Mouse (Mus musculus): Measurements from ENCODE around the gene Ugt1a2.
A peak's percentile ranks its signal among the peaks of the same experiment; 100 is the strongest.
"Not testable (repeated sequence)": the region's sequence is repeated elsewhere in the genome, so short reads cannot be mapped to it uniquely, and the experiment has no call there.

Gene Ugt1a2

DNA sequence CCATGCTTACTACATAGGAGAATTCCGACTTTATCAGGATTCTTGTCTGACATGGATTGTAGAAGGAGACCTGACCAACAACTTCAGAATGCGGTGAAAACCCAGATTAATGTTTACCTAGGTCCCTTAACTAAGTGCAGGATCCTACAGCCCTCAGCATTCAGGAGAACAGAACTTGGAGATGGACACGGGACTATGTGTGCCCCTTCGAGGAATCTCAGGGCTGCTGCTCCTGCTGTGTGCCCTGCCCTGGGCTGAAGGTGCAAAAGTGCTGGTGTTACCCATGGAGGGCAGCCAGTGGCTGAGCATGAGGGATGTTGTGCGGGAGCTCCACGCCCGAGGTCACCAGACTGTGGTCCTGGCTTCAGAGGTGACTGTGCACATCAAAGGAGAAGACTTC lies at the start of gene Ugt1a2:
Ugt1a2 (plus strand) TSS at position 146 of the 400 bp plus-strand sequence.
- DNase-seq, result peak in 1 of 2 experiments; percentile 33

DNA sequence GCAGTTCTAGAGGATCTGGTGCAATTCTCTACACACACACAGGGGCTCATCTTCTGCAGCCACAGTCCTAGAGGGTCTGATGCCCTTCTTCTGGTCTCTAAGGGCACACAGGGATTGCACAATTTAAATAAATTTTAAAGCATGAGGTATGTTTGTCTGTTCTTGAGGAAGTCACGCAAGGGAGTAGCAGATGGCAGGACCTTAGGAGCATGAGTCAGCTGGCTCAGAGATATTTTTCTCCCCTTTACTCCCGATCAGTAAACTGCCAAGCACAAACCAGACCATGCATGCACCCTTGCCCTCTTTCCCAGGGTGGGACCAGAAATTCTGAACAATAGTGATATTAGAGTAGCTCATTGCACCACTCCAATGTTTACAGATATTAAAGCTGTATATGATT lies 42.0 kb upstream of the Ugt1a2 start:
- no peak for DNase-seq

DNA sequence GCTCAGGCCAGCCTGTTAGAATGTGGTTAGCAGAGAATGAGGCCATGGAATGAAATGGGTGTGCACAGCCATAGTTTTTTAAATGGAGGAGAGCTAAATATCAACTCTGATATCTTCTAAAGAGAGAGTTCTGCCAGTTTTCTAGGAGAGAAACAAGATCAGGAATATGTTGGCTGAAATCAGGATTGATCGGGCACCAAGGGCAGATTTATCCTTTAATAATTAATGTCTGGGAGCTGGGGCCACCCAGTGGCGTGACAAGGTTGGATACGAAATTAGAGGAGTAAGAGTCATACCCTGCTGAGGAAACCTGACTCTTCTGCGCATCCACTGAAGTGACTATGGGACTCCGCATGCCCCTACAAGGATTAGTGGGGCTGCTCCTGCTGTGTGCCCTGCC lies 34.7 kb upstream of the Ugt1a2 start, which contains the start of gene Ugt1a5:
Ugt1a5 (plus strand) TSS at position 302 of the 400 bp plus-strand sequence.
- no peak for DNase-seq

DNA sequence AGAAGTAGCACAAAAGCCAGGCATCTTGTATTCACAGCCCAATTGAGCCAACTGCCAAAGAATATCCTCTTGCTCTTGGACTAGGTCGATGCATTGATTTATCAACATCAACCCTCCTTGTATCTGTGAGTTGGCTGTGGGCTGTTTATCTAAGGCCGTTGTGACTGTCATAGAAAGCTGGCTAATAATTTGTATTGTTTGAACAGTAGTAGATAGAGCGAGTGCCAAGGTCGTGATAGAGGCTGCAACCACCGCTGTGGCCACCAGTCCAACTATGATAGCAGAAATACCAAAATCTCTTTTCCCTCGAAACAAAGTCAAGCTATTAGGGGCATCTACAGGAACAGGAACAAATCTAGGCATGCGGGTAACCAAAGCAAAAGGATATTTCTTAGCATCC lies 28.2 kb upstream of the Ugt1a2 start:
- not testable (repeated sequence) for DNase-seq

DNA sequence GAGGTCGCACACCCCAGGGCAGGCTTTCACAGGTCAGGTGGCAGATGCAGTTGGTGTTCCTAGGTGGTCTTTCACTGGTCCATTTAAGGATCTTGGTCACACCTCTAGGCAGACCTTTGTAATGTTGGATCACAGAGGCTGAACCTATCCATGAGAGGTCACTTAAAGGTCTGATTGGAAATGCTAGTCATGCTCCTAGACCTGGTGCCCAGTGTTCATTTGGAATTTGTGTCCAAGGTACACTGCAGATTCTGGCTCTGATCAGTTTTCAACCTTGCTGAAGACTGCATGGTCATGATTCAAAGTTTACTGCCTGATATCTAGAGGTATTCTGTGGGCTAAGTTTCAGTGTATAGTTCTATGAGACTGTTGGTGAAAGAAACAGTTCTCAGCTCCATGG lies 20.7 kb upstream of the Ugt1a2 start:
- DNase-seq, result no peak

DNA sequence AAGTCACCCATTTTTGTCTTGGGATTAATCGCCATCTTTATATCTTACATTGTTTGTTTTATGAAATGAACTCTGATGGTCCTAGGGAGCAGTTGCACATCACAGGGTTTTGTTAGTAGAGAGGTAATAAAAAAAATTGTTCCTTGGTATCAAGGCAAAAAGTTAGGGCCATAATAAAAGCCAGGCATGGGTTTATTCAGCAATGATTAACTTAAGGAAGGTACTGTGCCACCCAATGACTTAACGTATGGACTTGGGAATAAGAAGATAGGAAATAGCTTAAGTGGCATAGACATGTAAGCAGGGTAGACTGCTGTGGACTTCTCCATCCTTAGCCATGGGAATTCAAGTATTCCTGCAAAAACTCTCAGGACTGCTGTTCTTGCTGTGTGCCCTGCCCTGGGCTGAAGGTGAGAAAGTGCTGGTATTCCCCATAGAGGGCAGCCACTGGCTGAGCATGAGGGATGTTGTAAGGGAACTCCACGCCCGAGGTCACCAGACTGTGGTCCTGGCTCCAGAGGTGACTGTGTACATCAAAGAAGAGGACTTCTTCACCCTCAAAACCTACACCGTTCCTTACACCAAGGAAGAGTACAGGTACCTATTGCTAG lies 14.0 kb upstream of the Ugt1a2 start:
- no peak for DNase-seq

DNA sequence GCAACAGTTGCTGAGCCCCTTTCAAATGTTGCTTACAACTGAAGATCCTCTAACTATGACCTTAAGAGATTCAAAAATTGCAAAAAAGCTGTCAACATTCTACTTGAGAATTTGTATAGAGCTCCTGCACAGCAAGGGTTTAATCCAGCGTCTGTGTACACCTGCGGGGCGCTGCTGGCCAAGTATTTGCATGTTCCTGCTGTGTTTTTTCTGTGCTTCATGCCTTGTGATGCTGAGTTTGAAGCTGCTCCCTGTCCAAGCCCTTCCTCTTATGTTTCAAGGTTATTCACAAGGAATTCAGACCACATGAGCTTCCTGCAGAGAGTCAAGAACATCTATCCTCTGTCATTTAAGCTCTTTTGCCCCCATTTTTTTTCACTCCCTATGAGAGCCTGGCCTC lies 8.3 kb upstream of the Ugt1a2 start:
- DNase-seq, result no peak

DNA sequence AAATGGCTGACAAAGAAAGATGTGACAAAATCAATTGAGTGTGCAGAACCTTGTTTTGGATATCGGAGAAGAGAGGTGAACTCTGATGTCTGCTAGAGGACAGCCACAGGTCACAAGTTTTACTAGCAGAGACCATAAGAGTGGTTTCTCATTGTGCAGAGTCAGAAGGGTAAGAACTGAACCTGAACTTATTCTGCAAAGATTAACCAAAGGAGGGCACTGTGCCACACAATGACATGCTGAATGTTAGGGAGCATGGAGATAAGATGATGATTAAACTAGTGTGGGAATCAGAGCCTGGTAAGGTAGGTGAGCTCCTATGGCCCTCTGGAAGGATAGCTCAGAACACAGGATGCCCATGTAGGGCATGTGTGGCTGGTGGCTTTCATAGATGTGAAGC lies 4.7 kb upstream of the Ugt1a2 start:
- peak in 1 of 2 experiments; percentile 47 for DNase-seq

DNA sequence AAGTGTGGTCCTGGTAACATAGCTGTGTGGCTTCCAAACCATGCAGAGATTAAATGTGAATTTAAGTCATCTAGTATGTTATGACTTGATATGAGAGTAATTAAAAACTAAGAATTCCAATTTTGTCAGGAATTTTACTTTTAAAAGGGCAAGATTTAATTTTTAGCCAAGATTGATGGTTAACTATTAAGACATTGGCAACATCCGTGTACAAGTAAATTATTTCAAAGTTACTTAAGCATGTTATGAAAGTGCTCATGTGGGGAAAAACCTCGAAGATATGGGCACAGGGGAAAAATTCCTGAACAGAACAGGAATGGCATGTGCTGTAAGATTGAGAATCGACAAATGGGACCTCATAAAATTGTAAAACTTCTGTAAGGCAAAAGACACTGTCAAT lies 3.0 kb upstream of the Ugt1a2 start:
- DNase-seq, result no peak

DNA sequence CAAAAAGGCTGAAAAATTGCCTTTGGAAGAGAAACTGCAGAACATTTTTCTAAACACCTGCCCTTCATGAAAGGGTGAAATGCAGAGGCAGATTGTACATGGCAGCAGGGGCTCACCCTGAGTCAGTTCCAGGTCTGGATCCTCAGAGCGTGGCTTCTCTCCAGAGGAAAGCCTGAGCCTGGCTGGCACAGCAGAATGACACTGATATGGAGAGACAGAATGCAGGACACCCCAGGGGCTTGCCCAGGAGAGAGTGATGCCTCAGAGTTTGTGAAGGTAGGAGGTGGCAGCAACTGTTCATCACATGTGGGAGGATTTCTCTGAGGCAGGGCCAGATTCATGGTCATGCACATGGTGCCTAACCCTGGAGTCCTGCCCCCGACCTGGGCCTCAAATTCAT lies 405 bp upstream of the Ugt1a2 start:
- no peak for DNase-seq

DNA sequence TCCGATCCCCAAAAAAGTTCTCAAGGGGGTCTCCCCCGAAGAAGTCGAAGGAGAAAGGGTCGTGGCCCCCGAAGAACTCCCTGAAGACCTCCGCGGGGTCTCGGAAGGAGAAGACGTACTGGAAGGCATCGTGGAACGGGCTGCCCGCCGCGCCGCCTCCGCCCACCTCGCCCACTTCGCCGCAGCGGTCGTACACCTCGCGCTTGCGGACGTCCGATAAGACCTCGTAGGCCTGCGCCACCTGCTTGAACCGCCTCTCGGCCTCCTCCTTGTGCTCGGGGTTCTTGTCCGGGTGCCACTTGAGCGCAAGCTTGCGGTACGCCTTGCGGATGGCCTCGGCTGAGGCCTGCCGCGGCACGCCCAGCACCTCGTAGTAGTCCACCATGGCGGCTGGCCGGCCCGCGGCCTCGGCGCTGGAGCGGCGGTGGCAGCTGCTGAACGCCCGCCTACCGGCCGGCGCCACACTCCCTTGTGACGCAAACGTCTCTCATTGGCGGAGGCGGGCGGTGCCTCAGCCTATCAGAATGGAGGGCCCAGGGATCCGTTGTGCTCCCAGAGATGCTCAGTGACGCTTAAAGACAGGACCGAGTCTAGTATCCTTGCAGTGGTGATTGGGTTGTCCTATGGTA lies 5.0 kb downstream of the Ugt1a2 start, which contains the start of gene Dnajb3:
Dnajb3 (minus strand) TSS at position 489 of the 629 bp plus-strand sequence.
- peak; percentile 82 to 89 for DNase-seq

DNA sequence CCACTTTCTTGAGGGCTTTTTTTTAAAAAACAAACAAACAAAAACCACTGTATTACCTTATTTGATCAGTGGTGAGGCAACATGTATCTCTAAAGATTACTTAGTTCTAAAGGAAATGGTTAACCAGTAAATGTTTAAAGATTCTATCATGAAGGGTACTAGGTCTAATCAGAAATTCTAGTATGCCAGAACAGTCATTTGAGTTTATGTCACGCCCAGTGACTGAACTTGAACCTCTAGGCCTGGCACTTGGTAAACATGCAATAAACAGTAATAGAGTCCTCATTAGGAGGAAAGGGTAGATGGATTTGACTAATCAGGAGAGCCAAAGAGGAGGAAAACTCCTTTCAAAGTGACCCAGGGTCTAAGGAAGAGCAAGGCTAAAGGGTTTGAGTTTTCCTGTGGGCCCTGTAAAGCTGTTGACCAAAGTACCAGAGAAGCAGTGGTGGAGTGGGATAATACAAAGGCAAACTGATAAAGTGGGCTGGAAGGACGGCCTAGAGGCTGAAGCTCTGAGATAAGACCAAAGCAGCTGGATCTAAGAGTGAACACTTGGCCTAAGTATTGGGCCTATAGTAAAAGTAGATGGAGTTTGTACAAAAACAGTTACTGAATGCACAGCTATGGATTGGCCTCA lies 6.6 kb downstream of the Ugt1a2 start:
- DNase-seq, result no peak

DNA sequence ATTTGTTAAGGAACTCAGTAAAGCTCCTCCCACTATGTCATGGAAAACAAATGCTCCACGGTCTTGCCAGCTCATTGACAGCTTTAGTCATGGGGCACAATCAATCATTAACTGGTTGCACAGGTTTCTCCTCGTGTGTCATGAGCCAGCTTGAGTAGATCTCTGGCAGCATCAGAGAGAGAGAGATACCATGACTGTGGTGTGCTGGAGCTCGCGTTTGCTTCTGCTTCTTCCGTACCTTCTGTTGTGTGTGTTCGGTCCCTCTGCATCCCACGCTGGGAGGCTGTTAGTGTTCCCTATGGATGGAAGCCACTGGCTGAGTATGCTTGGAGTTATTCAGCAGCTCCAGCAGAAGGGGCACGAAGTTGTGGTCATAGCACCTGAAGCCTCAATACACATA lies 11.4 kb downstream of the Ugt1a2 start, which contains the start of gene Ugt1a1:
Ugt1a1 (plus strand) TSS at position 148 of the 400 bp plus-strand sequence.
- no peak for DNase-seq

DNA sequence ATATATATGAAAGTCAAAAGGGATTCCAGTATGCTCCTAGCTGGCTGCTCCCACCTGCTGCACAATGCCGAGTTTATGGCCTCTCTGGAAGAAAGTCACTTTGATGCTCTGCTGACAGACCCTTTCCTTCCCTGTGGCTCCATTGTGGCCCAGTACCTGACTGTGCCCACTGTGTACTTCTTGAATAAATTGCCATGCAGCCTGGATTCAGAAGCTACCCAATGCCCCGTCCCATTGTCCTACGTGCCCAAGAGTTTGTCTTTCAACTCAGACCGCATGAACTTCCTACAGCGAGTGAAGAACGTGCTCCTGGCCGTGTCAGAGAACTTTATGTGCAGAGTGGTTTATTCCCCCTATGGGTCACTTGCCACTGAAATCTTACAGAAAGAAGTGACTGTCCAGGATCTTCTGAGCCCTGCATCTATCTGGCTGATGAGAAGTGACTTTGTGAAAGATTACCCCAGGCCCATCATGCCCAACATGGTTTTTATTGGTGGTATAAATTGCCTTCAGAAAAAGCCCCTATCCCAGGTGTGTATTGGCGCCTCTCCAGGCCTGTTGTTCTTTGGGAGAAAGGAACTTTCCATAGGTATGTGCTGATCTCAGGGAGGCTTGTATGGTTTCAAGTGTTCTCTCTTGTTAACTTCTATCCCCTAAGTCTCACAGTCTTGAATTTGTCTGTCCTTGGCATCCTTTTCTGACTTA lies 12.1 kb downstream of the Ugt1a2 start:
- DNase-seq, result no peak

DNA sequence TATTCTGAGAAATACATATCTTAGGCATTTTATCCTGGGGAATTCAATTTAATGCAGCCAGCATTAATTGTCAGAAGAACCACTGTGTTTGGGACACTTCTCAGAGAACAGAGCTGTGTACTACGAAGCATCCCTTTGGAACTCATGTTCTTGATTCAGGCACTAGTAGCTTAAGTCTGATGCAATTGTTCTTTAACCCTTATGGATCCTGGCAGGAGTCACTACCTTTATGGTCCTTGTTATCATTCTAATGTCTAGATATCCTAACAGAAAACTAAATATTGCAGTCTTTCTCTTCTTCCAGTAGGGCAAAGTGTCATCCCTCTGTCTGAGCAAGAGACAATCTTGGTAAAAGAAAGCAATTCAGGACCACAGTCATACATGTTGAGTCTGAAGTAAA lies 12.7 kb downstream of the Ugt1a2 start:
- no peak for DNase-seq

DNA sequence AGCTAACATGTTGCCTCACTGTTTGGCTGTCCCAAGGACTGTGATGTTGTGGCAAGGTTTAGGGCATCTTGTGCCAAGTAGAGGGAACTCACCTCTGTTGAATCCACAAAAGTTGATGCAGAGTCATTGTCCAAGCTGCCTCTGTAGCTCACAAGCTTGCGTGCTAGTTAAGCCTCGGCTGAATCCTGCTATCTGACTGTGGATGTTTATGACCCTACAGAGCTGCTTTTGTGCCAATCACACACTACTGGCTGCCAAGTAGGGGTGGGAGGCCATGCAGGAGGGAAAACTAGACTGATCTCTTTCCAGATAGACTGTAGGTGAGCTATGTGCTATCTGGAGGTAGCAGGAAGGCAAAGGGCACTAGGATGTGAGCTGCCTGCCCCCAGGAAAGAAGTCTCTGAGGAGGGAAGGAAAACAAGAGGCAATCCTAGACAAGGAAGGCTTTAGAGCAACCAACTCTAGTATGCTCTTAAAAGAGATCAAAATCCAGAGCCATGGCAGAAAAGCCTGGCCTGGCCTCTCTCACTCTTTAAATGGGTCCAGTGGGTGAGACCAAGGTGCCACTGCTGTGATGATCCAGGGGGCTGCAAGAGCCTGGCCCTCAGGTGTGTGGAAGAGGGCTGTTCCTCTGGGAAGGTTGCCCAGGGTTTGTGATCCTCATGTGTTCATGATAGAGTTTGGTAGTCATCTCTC lies 13.5 kb downstream of the Ugt1a2 start:
- DNase-seq, result no peak

DNA sequence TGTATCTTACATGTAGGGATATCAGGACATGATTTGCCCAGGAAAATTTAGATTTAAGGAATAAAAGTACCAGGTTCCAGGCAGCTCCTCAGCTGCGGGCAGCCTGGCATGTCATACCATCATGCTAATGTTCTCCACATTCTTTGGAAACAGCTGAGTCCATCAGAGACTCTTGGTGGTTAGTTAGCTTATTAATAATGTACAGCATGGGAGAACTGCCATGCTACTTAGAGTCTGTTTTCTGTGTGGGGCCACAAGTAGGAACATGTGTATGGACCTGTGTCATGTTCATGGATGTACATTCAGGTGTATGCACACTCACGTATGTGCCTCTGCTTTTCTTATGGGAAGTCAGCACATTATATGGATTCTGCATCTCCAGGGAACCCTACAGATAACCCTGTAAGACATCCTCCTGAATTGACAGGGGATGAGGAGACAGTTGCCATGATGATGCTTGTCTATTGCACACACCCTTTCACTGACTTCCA lies 14.1 kb downstream of the Ugt1a2 start:
- no peak for DNase-seq

DNA sequence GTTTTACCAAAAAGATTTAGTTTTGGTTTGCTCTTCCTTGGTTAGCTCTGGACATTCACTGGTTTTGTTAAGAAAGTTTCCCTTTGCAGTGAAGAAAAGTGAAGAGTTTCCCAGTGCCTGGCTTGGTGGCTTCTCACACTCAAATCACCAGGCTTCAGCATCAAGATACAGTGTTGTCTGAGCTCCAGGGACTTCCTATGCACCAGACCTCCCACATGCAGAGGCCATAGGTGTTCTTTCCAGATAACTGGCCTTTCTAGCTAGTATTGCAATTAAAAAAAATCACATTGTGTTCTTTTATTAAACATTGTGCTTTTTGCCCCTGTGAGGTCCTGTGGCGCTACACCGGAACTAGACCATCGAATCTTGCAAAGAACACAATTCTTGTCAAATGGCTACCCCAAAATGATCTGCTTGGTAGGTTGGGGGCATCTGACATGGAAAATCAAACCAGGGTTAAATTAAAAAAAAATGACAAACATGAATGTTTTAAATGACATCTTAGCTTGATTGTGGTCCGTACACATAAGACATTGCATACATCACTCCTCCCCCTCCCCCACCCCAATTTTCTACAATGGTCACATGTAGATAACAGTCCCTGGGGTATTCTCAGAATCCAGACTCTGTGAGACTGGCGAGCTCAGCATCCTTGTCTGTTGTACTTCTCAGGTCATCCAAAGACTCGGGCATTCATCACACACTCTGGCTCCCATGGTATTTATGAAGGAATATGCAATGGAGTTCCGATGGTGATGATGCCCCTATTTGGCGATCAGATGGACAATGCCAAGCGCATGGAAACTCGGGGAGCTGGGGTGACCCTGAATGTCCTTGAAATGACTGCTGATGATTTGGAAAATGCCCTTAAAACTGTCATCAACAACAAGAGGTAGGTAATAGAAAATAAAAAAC lies 15.3 kb downstream of the Ugt1a2 start:
- DNase-seq, result no peak

DNA sequence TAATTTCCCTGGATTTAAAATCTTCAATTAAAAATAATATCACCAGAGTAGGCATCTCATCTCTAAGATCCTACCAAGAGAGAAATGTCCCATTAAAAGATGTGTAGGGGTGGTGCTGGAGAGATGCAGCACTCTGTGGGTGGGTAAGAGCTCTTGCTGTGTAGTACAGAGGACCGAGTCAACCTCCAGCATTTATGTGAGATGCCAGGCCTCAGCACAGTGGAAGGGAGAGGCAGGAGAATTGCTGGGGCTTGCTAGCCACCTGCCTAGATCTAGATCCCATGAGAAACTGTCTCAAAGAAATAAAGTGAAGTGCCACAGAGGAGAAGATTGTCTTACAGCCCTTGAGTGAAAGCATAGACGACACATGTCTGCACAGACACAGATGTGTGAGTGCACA lies 16.1 kb downstream of the Ugt1a2 start:
- DNase-seq, result no peak

DNA sequence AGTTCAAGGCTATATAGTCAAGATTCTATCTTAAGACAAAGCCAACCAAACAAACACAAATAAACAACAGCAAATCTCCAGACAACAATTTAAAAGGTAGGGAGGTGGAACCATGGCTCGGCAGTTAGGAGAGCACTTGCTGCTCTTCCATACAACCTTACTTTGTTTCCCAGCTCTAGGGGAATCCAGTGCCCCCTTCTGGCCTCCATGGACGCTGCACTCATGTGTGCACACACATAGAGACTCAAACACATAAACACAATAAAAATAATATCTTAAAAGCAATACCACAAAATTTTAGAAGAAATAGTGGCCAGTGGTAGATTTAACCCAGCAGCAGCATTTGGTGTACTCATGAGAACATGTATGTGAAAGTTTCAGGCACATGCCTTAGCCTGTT lies 16.7 kb downstream of the Ugt1a2 start:
- no peak for DNase-seq

DNA sequence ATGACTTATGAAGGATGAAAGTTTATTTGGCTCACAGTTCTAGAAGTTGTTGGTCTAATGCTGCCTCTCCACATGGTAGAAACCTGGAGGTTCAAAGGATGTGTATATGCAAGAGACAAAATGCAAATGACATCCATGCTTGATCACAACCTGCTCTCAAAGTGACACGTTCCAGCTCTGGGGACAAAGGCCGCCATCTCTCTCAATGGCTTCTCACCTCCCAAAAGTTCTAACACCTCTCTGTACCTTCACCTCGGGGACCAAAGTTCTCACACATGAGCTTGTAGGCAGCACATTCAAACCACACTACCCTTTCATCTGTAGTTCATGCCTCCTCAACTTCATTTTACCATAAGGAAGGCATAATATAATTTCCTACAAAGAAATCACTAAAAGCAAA lies 17.2 kb downstream of the Ugt1a2 start:
- no peak for DNase-seq

DNA sequence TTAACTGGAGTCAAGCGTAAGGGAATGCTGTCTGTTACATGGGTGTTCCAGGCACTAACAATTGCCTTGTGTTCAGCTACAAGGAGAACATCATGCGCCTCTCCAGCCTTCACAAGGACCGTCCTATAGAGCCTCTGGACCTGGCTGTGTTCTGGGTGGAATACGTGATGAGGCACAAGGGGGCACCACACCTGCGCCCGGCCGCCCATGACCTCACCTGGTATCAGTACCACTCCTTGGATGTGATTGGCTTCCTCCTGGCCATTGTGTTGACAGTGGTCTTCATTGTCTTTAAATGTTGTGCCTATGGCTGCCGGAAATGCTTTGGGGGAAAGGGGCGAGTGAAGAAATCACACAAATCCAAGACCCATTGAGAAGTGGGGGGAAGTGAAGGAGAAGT lies 17.6 kb downstream of the Ugt1a2 start:
- DNase-seq, result no peak
